Mouse (Mus musculus) frontal cortex, postnatal 14 days (tissue): ENCODE data around the gene Ugt1a2.
"Not testable (repeated sequence)": the region's sequence is repeated elsewhere in the genome, so short reads cannot be mapped to it uniquely, and the experiment has no call there.

ENCODE experiments used
- DNase-seq, 2 experiments: peaks; one replicate each; pipeline ENCODE4 v3.0.0; 2022; ENCODE audit warnings: low spot score in 2 of 2

The Ugt1a2 gene

DNA sequence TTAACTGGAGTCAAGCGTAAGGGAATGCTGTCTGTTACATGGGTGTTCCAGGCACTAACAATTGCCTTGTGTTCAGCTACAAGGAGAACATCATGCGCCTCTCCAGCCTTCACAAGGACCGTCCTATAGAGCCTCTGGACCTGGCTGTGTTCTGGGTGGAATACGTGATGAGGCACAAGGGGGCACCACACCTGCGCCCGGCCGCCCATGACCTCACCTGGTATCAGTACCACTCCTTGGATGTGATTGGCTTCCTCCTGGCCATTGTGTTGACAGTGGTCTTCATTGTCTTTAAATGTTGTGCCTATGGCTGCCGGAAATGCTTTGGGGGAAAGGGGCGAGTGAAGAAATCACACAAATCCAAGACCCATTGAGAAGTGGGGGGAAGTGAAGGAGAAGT, 17.6 kb downstream of the Ugt1a2 start:
- no peak for DNase-seq

- no peak for DNase-seq
Observed at GRCm38 (mm10) chr1:88218591-88218990, 18.2 kb downstream of the Ugt1a2 start.

GRCm38 (mm10) chr1:88219054-88219453, 18.7 kb downstream of the Ugt1a2 start:
- DNase-seq, result no peak

GRCm38 (mm10) chr1:88220336-88220735, 19.9 kb downstream of the Ugt1a2 start:
- DNase-seq, result no peak

DNA sequence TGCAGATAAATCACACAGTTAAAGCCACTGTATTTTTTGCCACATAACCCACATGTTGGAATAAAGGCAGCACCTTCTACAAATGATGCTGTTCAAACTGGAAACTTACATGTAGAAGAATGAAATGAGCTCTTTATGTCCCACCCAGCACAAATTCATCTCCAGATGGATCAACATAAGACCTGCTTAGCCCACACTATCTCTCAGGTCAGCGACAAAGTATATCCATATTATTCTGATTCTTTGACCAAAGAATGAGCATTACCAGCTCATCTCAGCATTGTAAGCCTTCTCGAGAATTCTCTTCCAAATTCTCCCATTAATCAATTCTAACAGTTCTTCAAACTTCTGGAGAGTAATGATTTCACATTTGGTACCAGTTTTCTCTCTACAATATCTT, 21.8 kb downstream of the Ugt1a2 start:
- DNase-seq, result no peak

- not testable (repeated sequence) for DNase-seq
Observed at GRCm38 (mm10) chr1:88223011-88223515, 22.7 kb downstream of the Ugt1a2 start.

- DNase-seq, result no peak
Observed at GRCm38 (mm10) chr1:88223591-88223990, 23.2 kb downstream of the Ugt1a2 start.

GRCm38 (mm10) chr1:88224029-88224776, 23.8 kb downstream of the Ugt1a2 start:
- no peak for DNase-seq

GRCm38 (mm10) chr1:88225301-88225700, 24.9 kb downstream of the Ugt1a2 start:
- not testable (repeated sequence) for DNase-seq

GRCm38 (mm10) chr1:88225741-88226140, 25.3 kb downstream of the Ugt1a2 start:
- no peak for DNase-seq

DNA sequence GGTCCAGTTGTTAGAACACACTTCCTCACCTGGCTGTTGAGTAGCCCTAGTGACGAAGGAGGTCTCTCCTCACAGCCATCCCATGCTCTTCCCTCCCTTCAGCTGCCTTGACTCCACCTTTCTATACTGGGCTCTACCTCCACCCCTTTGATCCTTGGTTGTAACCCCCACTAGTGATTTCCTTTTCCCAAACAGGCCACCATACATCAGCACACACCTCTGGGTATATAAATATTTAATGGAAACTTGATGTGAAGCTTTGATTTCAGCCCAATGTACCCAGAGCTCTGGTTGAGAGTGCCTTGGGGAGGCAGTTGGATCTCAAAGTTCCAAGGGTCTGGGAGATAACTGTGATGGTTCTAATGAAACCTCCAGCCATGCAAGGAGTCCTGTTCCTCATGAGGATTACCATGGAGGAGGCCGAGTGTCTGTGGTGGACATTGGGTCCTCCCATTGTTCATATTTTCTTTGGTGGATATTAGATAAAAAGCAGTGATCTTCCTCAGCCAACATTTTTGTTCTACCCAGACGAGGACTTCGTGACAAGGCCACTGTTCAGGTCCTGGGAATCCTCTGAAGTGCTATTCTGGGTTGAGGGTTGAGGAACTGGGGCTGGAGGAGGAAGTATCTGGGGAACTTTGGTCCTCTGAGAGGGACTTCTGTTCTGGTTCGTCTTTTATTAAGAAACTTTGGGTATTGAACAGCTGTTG, 26.4 kb downstream of the Ugt1a2 start, which contains the start of gene Mroh2a:
Gene Mroh2a, plus strand, starts transcription at position 317 of the 710 bp plus-strand sequence.
- no peak for DNase-seq

DNA sequence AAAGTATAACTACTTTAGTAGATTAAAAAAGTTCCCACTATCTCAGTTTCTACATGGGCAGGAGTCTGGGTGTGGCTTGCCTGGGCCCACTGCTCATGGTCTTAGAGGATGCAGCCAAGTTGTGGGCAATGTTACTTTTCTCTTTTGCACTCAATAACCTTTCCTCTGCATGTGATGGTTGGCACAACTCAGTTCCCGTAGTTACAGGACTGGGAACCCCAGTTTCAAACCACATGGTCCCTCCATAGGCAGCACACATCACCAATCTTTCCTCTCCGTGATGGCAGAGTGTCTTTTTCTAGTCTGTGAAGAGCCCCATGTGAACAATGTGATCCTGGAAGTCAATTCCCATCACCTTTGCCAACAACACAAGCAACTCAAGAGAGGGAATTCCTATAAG, 27.1 kb downstream of the Ugt1a2 start:
- DNase-seq, result no peak

DNA sequence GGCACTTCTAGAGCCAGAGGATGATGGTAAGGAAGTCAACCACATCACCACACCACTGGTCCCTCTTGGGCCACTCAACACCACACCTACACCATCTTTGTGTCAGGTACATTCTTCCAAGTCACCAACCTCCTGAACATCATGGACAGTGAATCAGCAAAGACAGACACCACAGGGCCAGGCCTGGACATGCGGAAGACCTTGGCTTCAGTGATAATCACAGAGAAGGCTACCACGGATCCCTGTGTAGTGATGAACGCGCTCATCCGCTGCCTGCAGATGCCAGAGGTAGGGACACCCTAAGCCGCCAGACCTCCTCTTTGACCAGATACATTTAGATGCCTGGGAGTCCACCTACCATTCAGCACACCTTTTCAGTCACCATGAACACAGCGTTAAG, 27.7 kb downstream of the Ugt1a2 start:
- no peak for DNase-seq

DNA sequence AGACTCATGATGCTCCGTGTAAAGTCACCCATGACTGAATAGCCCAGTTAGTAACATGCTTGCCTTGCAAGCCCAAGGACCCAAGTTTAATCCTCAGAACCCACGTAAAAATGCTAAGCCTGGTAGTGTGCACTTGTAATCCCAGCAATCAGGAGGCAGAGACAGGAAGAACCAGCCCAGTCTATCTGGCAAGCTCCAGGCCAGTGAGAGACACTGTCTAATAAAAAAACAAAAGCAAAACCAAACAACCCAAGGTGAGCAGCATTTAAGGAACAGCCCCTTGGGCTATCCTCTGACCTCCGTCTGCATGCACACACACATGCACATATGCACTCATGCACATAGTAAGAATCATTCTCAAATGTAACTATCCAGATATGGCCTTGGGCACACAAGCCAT, 29.2 kb downstream of the Ugt1a2 start:
- DNase-seq, result no peak

- DNase-seq, result no peak
Observed at GRCm38 (mm10) chr1:88229986-88230385, 29.6 kb downstream of the Ugt1a2 start.

- DNase-seq, result no peak
Observed at GRCm38 (mm10) chr1:88230421-88230820, 30.0 kb downstream of the Ugt1a2 start.

DNA sequence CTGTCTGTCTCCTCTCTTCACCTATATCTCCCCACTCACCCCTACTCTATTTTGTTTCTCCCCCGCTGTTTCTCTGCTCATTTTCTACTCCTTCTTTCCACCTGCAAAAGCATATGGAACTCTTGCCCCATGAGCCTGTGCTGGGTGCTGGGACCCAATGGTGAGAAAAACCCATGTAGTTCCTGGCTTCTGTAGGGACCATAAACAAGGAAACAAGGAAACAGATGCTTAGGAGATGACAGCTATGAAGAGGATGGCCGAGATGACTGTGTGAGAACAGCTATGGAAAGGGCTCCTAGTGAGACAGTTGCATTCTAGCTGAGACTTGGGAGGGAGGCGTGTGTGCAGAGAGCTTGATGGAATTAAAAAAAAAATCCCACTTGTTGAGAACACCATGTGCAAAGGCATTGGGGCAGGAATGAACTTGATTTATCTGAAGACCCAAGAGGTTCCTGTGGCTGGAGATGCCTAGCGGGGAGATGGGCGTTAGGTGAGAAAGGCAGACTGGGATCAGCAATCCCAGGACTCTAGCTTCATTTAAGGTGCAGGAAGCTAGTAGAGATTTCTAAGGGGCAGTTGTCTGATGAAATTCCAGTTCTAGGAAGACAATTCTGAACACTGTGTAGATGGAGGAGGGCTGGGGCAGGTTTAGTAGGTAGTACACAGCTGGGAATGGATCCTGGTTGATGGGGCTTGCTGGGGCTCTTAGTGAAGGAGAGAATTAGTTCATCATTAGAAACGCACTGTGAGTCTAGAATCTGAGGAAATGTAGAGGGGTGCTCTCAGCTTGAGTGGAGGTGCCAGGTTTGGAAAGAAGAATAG, 30.8 kb downstream of the Ugt1a2 start:
- DNase-seq, result no peak

GRCm38 (mm10) chr1:88231803-88232499, 31.6 kb downstream of the Ugt1a2 start:
- DNase-seq, result no peak

- no peak for DNase-seq
Observed at GRCm38 (mm10) chr1:88232664-88233380, 32.4 kb downstream of the Ugt1a2 start.

DNA sequence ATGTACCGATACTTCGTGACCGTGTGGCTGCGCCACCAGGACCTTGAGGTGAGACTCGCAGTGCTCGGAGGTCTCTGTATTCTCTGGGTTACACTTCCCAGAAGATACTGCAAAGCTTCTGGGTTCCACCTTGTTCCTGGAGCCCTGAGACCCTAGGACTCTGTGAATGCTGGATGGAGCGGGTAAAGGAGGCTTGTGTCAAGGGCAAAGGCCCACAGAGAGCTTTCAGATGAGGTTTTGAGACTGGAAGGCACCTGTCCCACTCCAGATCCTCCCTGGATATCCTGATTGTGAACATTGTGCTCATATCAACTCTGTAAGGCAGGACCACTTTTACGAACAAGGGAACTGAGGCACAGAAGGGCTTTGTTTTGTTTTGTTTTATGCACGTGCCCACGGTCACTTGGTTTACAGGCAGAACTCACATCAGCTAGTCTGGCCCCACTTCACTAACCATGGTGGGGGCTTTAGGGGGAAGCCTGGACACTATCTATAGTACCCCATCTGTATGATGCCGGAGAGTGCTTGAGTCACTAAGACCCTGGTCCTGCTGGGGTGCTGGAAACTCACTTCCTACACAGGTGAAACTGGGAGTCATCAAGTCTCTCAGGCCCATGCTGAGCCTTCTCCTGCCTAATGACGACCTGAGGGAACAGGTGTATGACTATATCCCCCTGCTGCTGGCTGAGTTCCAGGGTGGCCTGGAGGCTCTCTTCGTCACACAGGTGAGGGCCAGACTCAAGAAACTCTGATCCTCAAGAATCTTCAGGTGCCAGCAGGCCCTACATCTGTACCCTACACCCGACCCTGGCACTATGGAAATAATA, 33.2 kb downstream of the Ugt1a2 start:
- DNase-seq, result no peak
